Mouse (Mus musculus) C2C12 (cell line): Measurements from ENCODE around the gene Zfyve27.

ENCODE experiments used
- CTCF ChIP-seq: IDR thresholded peaks from one replicate; pipeline ENCODE4 v1.5.1; 2011; ENCODE audit not compliant: control insufficient read depth, insufficient read depth, insufficient read length
- MAX ChIP-seq: IDR thresholded peaks from one replicate; pipeline ENCODE4 v1.6.1; 2011; ENCODE audit warnings: mild to moderate bottlenecking, control low read depth
- MYOD1 ChIP-seq: IDR thresholded peaks from one replicate; pipeline ENCODE4 v1.6.1; 2011; ENCODE audit warnings: low read depth; ENCODE audit not compliant: control insufficient read depth, insufficient read length
- USF1 ChIP-seq: IDR thresholded peaks from one replicate; pipeline ENCODE4 v1.6.1; 2011; ENCODE audit warnings: low read depth, mild to moderate bottlenecking, control low read depth, moderate library complexity

DNA sequence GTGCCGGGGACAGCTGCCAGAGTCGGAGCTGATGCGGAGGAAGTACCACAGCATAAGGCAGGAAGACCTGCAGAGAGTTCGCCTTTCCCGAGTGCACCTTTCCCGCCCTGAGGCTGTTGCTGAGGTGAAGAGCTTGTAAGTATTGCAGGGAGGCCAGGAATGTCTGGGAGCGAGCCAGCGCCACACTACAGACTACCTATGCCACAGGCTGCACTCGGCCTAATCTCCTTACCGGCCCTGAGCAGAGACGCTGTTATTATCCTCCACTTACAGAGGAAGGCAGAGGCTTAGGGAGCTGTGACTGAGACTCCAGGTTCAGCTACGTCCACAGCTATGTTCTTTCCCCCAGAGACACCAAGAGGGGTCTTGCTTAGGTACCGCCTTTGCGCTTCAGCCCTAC is 15.6 kb downstream of the Zfyve27 start:
- no peak for TF ChIP-seq USF1
- no peak for TF ChIP-seq CTCF
- TF ChIP-seq MYOD1 = no peak
- no peak for TF ChIP-seq MAX
